Mouse (Mus musculus) bone marrow macrophage, adult 2 months (primary cell): ENCODE measurements around the gene Lsamp.

Experiments
- CTCF ChIP-seq: IDR thresholded peaks from 2 replicates; pipeline ENCODE4 v1.5.1; 2012; ENCODE audit warnings: low read depth, mild to moderate bottlenecking, low read length, moderate library complexity
- POLR2A ChIP-seq: IDR thresholded peaks from 2 replicates; pipeline ENCODE4 v1.6.1; 2012; ENCODE audit warnings: mild to moderate bottlenecking, low read depth, low read length, borderline replicate concordance

GRCm38 (mm10) chr16:41383702-41384101, 1399.5 kb downstream of the Lsamp start:
- TF ChIP-seq CTCF: no peak
- TF ChIP-seq POLR2A: no peak
